Mouse (Mus musculus) naive thymus-derived CD4-positive, alpha-beta T cell, adult 5 months (primary cell): ENCODE measurements around the gene Olfr1135. TPM values are rescaled to one million over a fixed set of nuclear protein-coding genes. Genes with fewer than 3 reads are reported as not detected.

ENCODE experiments used
- polyA plus RNA-seq: library from polyadenylated mRNA; unstranded; fragments of 100-300 nt; shearing (Covaris generic); gene quantifications from one replicate; pipeline ENCODE4 v1.2.1, GENCODE M21; 2017

Gene Olfr1135
- not detected for polyA plus RNA-seq

DNA sequence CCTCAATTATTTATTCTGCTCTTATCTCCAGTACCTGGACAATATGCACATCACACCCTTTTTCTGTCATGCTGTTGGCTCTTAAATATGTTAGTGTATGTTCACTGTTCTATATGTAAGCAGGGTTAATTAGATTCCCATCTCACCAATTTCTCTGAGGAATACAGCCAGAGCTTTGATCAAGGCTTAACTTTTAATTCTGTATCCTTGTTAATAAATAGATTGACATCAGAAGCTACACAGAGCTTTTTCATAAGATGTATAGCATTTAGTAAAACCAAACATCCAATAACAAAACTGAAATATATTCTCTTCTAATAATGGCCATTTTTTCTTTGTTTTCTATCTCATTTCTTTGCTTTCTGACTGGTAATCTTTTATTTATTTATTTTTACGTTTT, at the start of gene Olfr1135:
Gene Olfr1135, minus strand, starts transcription at position 101 of the 400 bp plus-strand sequence.

DNA sequence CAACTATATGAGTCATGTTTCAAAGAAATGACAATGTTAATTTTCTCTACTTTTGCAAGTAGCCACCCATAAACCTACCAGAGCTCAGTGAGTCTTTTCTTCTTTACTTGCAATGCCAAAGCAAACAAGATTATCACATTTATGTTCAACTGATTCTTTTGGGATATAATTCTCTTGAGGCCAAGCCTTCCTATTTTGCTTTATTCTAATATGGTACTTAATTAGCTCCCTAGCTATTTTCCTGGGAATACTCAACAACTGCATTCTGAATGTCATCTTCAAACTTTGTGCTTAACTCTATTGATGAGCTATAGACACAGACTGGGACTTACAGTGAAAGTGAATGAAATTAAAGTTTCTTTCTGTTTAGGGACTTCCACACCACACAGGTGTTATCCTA, 39.6 kb upstream of the Olfr1135 start, which contains the start of gene Olfr1137:
Gene Olfr1137, minus strand, starts transcription at position 101 of the 400 bp plus-strand sequence.

GRCm38 (mm10) chr2:87693847-87694246, 20.4 kb upstream of the Olfr1135 start, which contains the start of gene Olfr1136:
Gene Olfr1136, minus strand, starts transcription at chr2:87693947.

DNA sequence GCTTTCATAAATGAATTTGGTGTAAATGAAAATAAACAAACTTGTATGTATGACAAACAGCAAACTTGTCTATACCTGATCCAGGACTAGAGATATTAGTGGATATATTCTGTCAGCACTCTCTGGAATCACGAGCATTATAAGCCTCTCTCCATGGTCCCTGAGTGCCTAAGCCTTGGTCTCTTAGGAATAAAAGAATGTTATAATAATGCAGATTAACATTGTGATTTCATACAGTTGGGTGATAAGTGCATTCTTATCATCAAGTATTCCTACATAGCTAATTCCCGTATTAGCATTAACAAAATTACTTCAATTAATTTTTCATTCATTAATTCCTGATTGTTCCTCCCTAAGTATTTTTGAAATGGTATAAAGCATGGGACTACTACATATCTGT, 15.1 kb downstream of the Olfr1135 start, which contains the start of gene Olfr1134:
Gene Olfr1134, minus strand, starts transcription at position 101 of the 400 bp plus-strand sequence.

DNA sequence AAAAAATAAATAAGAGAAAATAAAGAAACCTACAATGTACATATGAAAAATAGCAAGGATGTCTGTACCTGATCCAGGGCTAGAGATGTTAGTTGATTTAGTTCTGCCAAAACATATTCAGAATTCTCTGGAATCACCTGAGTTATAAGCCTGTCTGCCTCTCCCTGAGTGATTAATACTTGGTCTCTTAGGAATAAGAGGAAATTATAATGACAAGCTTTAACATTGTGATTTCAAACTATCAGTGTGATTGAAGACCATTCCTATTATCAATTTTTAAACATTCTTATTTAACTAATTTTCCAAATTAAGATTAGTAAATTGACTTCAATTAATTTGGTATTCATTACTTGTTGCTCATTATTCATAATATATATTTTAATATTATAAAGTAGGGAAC, 26.2 kb downstream of the Olfr1135 start, which contains the start of gene Olfr1133:
Gene Olfr1133, minus strand, starts transcription at position 101 of the 400 bp plus-strand sequence.

DNA sequence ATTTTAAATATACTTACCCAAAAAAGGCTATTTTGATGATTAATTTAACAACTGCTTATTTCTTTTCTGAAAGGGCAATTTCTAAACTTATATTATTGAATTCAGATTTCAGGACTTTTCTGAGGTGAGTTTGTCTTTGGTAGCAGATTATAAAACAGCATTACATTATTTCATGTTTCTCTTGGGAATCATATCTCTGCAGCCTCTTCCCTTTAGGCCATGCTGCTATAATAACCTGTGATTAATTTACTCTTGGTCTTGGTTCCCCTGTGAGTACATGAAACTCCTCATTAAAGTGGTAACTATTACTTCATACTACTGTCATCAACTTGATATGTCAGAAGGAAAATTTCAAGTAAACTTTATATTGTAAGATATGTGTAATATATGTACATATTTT, 36.0 kb downstream of the Olfr1135 start, which contains the start of gene Olfr1132:
Gene Olfr1132, minus strand, starts transcription at position 101 of the 400 bp plus-strand sequence.

DNA sequence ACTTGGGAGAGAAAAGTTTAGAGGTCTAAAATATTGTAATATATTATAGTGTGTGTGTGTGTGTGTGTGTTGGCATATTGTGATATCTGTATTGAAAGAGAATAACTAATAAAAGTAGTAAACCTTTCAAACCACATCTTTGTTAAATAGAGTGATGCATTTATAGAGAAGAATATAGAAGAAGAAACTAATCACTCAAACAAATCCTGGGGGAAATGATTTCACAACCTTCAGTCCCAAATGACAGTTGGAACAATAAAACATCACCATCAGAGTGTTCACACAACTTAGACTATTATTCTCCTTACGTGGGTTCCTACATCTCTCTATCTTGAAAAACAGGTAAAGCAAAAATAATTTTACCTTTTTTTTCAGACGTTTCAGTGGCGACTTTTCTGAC, 46.7 kb downstream of the Olfr1135 start, which contains the start of gene Olfr1131:
Gene Olfr1131, plus strand, starts transcription at position 301 of the 400 bp plus-strand sequence.

Other genes starting within 250 kb of the Olfr1135 start
- gene Olfr1124, start 243.4 kb downstream of the Olfr1135 start, polyA plus RNA-seq = 0.32 TPM
- not detected for gene Olfr1126, start 219.7 kb downstream of the Olfr1135 start, polyA plus RNA-seq
- gene Pramel7, start 176.6 kb downstream of the Olfr1135 start, polyA plus RNA-seq = not detected
- not detected for gene Pramel6, start 167.1 kb downstream of the Olfr1135 start, polyA plus RNA-seq
- gene Olfr153, start 141.9 kb downstream of the Olfr1135 start, polyA plus RNA-seq = not detected
- gene Olfr1128, start 128.1 kb downstream of the Olfr1135 start, polyA plus RNA-seq = not detected
- not detected for gene Olfr1129, start 99.8 kb downstream of the Olfr1135 start, polyA plus RNA-seq
- gene Olfr1130, start 67.5 kb downstream of the Olfr1135 start, polyA plus RNA-seq = not detected
- not detected for gene Olfr1131, start 46.6 kb downstream of the Olfr1135 start, polyA plus RNA-seq
- not detected for gene Olfr1132, start 36.1 kb downstream of the Olfr1135 start, polyA plus RNA-seq
- not detected for gene Olfr1133, start 26.3 kb downstream of the Olfr1135 start, polyA plus RNA-seq
- gene Olfr1134, start 15.2 kb downstream of the Olfr1135 start, polyA plus RNA-seq = not detected
- gene Olfr1136, start 20.3 kb upstream of the Olfr1135 start, polyA plus RNA-seq = not detected
- not detected for gene Olfr1137, start 39.5 kb upstream of the Olfr1135 start, polyA plus RNA-seq
- gene Olfr1138, start 66.3 kb upstream of the Olfr1135 start, polyA plus RNA-seq = not detected
- not detected for gene Olfr1140, start 70.1 kb upstream of the Olfr1135 start, polyA plus RNA-seq
- gene Olfr1141, start 80.3 kb upstream of the Olfr1135 start, polyA plus RNA-seq = not detected
- not detected for gene Olfr152, start 105.8 kb upstream of the Olfr1135 start, polyA plus RNA-seq
- not detected for gene Olfr1143, start 126.9 kb upstream of the Olfr1135 start, polyA plus RNA-seq
- not detected for gene Olfr1145, start 136.2 kb upstream of the Olfr1135 start, polyA plus RNA-seq
- not detected for gene Olfr1148, start 156.9 kb upstream of the Olfr1135 start, polyA plus RNA-seq
- gene Olfr1150-ps1, start 170.3 kb upstream of the Olfr1135 start, polyA plus RNA-seq = not detected
- 0.39 TPM for gene Olfr1151, start 182.2 kb upstream of the Olfr1135 start, polyA plus RNA-seq
- gene Olfr1152, start 192.8 kb upstream of the Olfr1135 start, polyA plus RNA-seq = 0.07 TPM
- not detected for gene Olfr1153, start 221.3 kb upstream of the Olfr1135 start, polyA plus RNA-seq
- gene Olfr1154, start 231.5 kb upstream of the Olfr1135 start, polyA plus RNA-seq = not detected